Mouse (Mus musculus) C2C12 (cell line): ENCODE results near the gene Pitx1. TPM values are rescaled to one million over a fixed set of nuclear protein-coding genes. Genes with fewer than 3 reads are reported as not detected.

ENCODE experiments used
- H3K27me3 ChIP-seq: one replicate; pipeline ENCODE4 v1.6.1; 2011; ENCODE audit not compliant: control insufficient read depth, insufficient read depth, insufficient read length
- H3K36me3 ChIP-seq: one replicate; pipeline ENCODE4 v1.6.1; 2011; ENCODE audit not compliant: control insufficient read depth, insufficient read depth
- H3K4me3 ChIP-seq: one replicate; pipeline ENCODE4 v1.5.1; 2011; ENCODE audit warnings: mild to moderate bottlenecking, control low read depth; ENCODE audit not compliant: poor library complexity, insufficient read depth, severe bottlenecking
- H3K79me2 ChIP-seq: one replicate; pipeline ENCODE4 v1.6.1; 2011; ENCODE audit not compliant: control insufficient read depth, insufficient read depth
- H3K79me3 ChIP-seq: one replicate; pipeline ENCODE4 v1.6.1; 2011; ENCODE audit warnings: low read depth, control low read depth
- H3ac ChIP-seq: one replicate; pipeline ENCODE3; 2011; ENCODE audit warnings: low read depth; ENCODE audit not compliant: control insufficient read depth, insufficient read length
- CEBPB ChIP-seq: IDR thresholded peaks from one replicate; pipeline ENCODE4 v1.6.1; 2011; ENCODE audit warnings: low read depth, mild to moderate bottlenecking, control low read depth, moderate library complexity
- CTCF ChIP-seq: IDR thresholded peaks from one replicate; pipeline ENCODE4 v1.5.1; 2011; ENCODE audit not compliant: control insufficient read depth, insufficient read depth, insufficient read length
- FOSL1 ChIP-seq: IDR thresholded peaks from one replicate; pipeline ENCODE4 v1.8.0; 2011; ENCODE audit warnings: mild to moderate bottlenecking, low read length; ENCODE audit not compliant: poor library complexity, insufficient read depth, severe bottlenecking
- MAX ChIP-seq: IDR thresholded peaks from one replicate; pipeline ENCODE4 v1.6.1; 2011; ENCODE audit warnings: mild to moderate bottlenecking, control low read depth
- MYOD1 ChIP-seq: IDR thresholded peaks from one replicate; pipeline ENCODE4 v1.6.1; 2011; ENCODE audit warnings: low read depth; ENCODE audit not compliant: control insufficient read depth, insufficient read length
- MYOG ChIP-seq: IDR thresholded peaks from one replicate; pipeline ENCODE4 v1.6.1; 2011; ENCODE audit not compliant: control insufficient read depth, insufficient read length; ENCODE audit errors: extremely low read depth
- USF1 ChIP-seq: IDR thresholded peaks from one replicate; pipeline ENCODE4 v1.6.1; 2011; ENCODE audit warnings: low read depth, mild to moderate bottlenecking, control low read depth, moderate library complexity
- polyA plus RNA-seq: library from polyadenylated mRNA; unstranded; fragments of >200 nt; fragmentation: generic; extraction: Trizol; gene quantifications from one replicate; pipeline ENCODE4 v1.2.1, GENCODE M21; 2012; ENCODE audit warnings: missing spikeins

Pitx1 gene
- polyA plus RNA-seq, 1 experiment = not detected

DNA sequence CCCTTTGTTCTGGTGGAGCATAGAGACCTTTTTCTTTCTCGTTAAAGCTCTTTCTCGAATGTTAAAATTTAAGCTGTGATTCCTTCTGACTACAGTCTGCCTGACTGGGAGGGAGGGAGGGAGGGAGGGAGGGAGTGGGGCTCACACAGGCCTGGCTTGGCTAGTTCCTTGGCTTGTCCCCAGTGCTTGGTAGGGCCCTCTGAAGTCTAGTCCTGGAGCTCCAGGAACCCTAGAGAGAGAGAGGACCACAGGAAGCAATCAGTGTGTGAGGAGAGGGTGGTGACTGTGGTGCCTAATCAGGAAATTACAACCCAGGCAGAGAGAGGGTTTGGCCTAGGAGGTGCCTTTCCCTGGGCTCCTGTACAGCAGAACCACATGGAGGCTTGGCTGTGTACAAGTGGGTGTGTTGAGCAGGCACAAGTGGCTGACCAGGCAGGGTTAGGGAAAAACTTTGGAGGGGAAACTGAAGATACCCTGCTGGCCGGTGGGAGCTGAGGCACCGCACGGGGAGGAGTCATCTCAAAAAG, 22.4 kb downstream of the Pitx1 start:
- H3K4me3 ChIP-seq = no peak overlapping the region
- TF ChIP-seq MAX (no peak), MYOG (no peak), CTCF (no peak), CEBPB (no peak), FOSL1 (no peak), USF1 (no peak), MYOD1 (no peak)

DNA sequence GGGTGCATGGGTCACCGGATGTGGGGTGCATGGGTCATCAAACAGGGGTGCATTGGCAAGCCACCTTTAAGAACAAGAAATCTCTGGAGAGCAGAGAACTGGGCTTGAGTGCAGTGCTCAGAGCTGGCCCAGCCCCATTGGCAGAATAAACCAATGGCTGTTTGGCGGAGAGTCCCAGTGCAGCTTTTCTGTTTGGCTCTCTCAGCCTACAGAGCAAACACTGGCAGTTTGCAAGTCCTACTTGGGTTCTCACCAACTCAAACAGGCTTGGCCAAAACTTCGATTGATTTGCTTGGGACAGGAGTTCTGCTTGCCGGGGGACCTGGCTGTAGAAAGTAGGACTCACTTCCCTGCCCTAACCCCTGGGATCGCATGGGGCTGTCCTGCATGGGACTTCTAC, 25.0 kb downstream of the Pitx1 start:
- H3K36me3 ChIP-seq = no peaks in the 10 kb centered on the region
- H3K27me3 ChIP-seq = peaks cover 38% of the 10 kb centered on the region
- TF ChIP-seq MYOD1 (no peak), MYOG (no peak), CEBPB (no peak), MAX (no peak), CTCF (no peak), USF1 (no peak), FOSL1 (no peak)
- no peak overlapping the region for H3K4me3 ChIP-seq
- no peaks in the 10 kb centered on the region for H3K79me2 ChIP-seq
- H3K79me3 ChIP-seq = no peaks in the 10 kb centered on the region
- no peak overlapping the region for H3ac ChIP-seq

More for the DNA sequence above, 22.4 kb downstream of the Pitx1 start:
- H3K79me2 ChIP-seq = no peaks in the 10 kb centered on the region
- no peaks in the 10 kb centered on the region for H3K79me3 ChIP-seq
- peaks cover 31% of the 10 kb centered on the region for H3K27me3 ChIP-seq
- H3ac ChIP-seq = no peak overlapping the region
- no peaks in the 10 kb centered on the region for H3K36me3 ChIP-seq

- Histone ChIP-seq H3K79me3 (no peaks in the 10 kb centered on the region), H3ac (no peak overlapping the region), H3K27me3 (peaks cover 39% of the 10 kb centered on the region), H3K4me3 (no peak overlapping the region), H3K79me2 (no peaks in the 10 kb centered on the region), H3K36me3 (no peaks in the 10 kb centered on the region)
- no peak for TF ChIP-seq CTCF
- no peak for TF ChIP-seq MYOG
- TF ChIP-seq FOSL1 = no peak
- TF ChIP-seq MAX = no peak
- TF ChIP-seq USF1 = no peak
- no peak for TF ChIP-seq MYOD1
- no peak for TF ChIP-seq CEBPB
These were observed 26.3 kb downstream of the Pitx1 start for GRCm38 (mm10) chr13:55809707-55810106.

- Histone ChIP-seq H3K36me3 (no peaks in the 10 kb centered on the region), H3K27me3 (peaks cover 45% of the 10 kb centered on the region), H3K79me2 (no peaks in the 10 kb centered on the region), H3ac (no peak overlapping the region), H3K79me3 (no peaks in the 10 kb centered on the region), H3K4me3 (no peak overlapping the region)
- TF ChIP-seq CEBPB = no peak
- no peak for TF ChIP-seq FOSL1
- no peak for TF ChIP-seq MYOG
- TF ChIP-seq CTCF = no peak
- no peak for TF ChIP-seq MYOD1
- no peak for TF ChIP-seq USF1
- no peak for TF ChIP-seq MAX
These were observed 26.9 kb downstream of the Pitx1 start for GRCm38 (mm10) chr13:55809041-55809623.

GRCm38 (mm10) chr13:55803973-55804372, 32.0 kb downstream of the Pitx1 start:
- Histone ChIP-seq H3ac (no peak overlapping the region), H3K79me2 (no peaks in the 10 kb centered on the region), H3K27me3 (peaks cover 36% of the 10 kb centered on the region), H3K4me3 (no peak overlapping the region), H3K36me3 (no peaks in the 10 kb centered on the region), H3K79me3 (no peaks in the 10 kb centered on the region)
- no peak for TF ChIP-seq MYOG
- TF ChIP-seq CTCF = no peak
- no peak for TF ChIP-seq MYOD1
- no peak for TF ChIP-seq USF1
- TF ChIP-seq CEBPB = no peak
- no peak for TF ChIP-seq FOSL1
- no peak for TF ChIP-seq MAX

- no peaks in the 10 kb centered on the region for H3K36me3 ChIP-seq
- no peak overlapping the region for H3K4me3 ChIP-seq
- H3ac ChIP-seq = no peak overlapping the region
- no peaks in the 10 kb centered on the region for H3K79me3 ChIP-seq
- H3K27me3 ChIP-seq = peaks cover 25% of the 10 kb centered on the region
- TF ChIP-seq MYOD1 (no peak), MAX (no peak), USF1 (no peak), FOSL1 (no peak), MYOG (no peak), CTCF (no peak), CEBPB (no peak)
- H3K79me2 ChIP-seq = no peaks in the 10 kb centered on the region
These were observed 34.7 kb downstream of the Pitx1 start for GRCm38 (mm10) chr13:55801246-55801645.
